Comparison of ENCODE assay signal across 8 mouse cellular contexts in genomic region chr7:16782555-16783125, GRCm38 (mm10). TPM values are rescaled to one million over a fixed set of nuclear protein-coding genes. Genes with fewer than 3 reads are reported as not detected.
DNase-seq lines count a peak whose midpoint lies in the region; ATAC-seq lines count a peak whose summit lies in the region.

No protein-coding gene starts in this region.

- peaks cover 30% of the 10 kb centered on the region for H3K4me1 ChIP-seq in limb, embryonic 13.5 days
- H3K4me1 ChIP-seq in neural tube, embryonic 13.5 days (replicated peaks): peaks cover 41% of the 10 kb centered on the region

- 0 out of 2 replicates have a peak, but pooled peaks have one; percentile 3 for ATAC-seq in erythroblast, adult 5-6 weeks (replicated peaks; ENCODE audit: low FRiP score, poor library complexity, severe bottlenecking)
- no peak for ATAC-seq in limb, embryonic 13.5 days (ENCODE audit: low FRiP score, low read depth)
- no peak for ATAC-seq in neural tube, embryonic 13.5 days (ENCODE audit: low read depth)

- H3K9me3 ChIP-seq in limb, embryonic 13.5 days: no peaks in the 10 kb centered on the region
- no peaks in the 10 kb centered on the region for H3K9me3 ChIP-seq in neural tube, embryonic 13.5 days

- H3K9ac ChIP-seq in limb, embryonic 13.5 days: peak overlapping the region; percentile 82
- peak overlapping the region; percentile 70 for H3K9ac ChIP-seq in neural tube, embryonic 13.5 days

- peak; percentile 30 for DNase-seq in thymus, postnatal 14 days
- no peak for DNase-seq in thymus, postnatal 36 days
- DNase-seq in adrenal gland, adult 2 months: no peak
- no peak for DNase-seq in urinary bladder, postnatal 36 days (ENCODE audit: low spot score in 2 of 2)
- no peak for DNase-seq in left cerebral cortex, adult 9 months (ENCODE audit: low spot score in 2 of 2)

- H3K36me3 ChIP-seq in limb, embryonic 13.5 days: peaks cover 12% of the 10 kb centered on the region
- H3K36me3 ChIP-seq in neural tube, embryonic 13.5 days: no peaks in the 10 kb centered on the region

- H3K27me3 ChIP-seq in limb, embryonic 13.5 days: no peaks in the 10 kb centered on the region
- H3K27me3 ChIP-seq in neural tube, embryonic 13.5 days: peaks cover 14% of the 10 kb centered on the region

- no peak overlapping the region for H3K27ac ChIP-seq in limb, embryonic 13.5 days
- H3K27ac ChIP-seq in neural tube, embryonic 13.5 days (replicated peaks): no peak overlapping the region

- peak overlapping the region; percentile 100 for H3K4me2 ChIP-seq in limb, embryonic 13.5 days (replicated peaks)
- H3K4me2 ChIP-seq in neural tube, embryonic 13.5 days: peak overlapping the region; percentile 97

- peak overlapping the region; percentile 67 for H3K4me3 ChIP-seq in limb, embryonic 13.5 days
- peak overlapping the region; percentile 52 for H3K4me3 ChIP-seq in neural tube, embryonic 13.5 days

- 5% methylated on average over 11 of the region's 11 CpGs for WGBS in limb, embryonic 13.5 days
- 6% methylated on average over 11 of the region's 11 CpGs for WGBS in neural tube, embryonic 13.5 days

RNA-seq across cellular contexts. Expression of gene Slc1a5, which starts 1.5 kb away (rescaled TPM):
- 655 and 701 TPM in 2 replicates for total RNA-seq in erythroblast, adult 5-6 weeks (2015; ENCODE audit: low replicate concordance)
- total RNA-seq in erythroblast, adult 5-6 weeks (2017; ENCODE audit: low replicate concordance): 713 and 810 TPM in 2 replicates
- 33.1 and 35.5 TPM in 2 replicates for polyA plus RNA-seq in limb, embryonic 13.5 days (2015; fragmentation: Nextera tagmentation; extraction: Ambion mirVana)
- polyA plus RNA-seq in neural tube, embryonic 13.5 days (2015; fragmentation: Nextera tagmentation; extraction: Ambion mirVana): 8.8 and 9.0 TPM in 2 replicates
- total RNA-seq in adrenal gland, adult 2 months (2021): 100 to 1,000 TPM; 144 to 291 TPM
- polyA plus RNA-seq in adrenal gland, adult 2 months (2012; rRNA removed): 220 and 344 TPM in 2 replicates

RNA-seq across cellular contexts. Expression of gene Strn4, which starts 33.0 kb away (rescaled TPM):
- 21.5 and 22.4 TPM in 2 replicates for total RNA-seq in erythroblast, adult 5-6 weeks (2015; ENCODE audit: low replicate concordance)
- 34.3 and 69.7 TPM in 2 replicates for total RNA-seq in erythroblast, adult 5-6 weeks (2017; ENCODE audit: low replicate concordance)
- 117 and 124 TPM in 2 replicates for polyA plus RNA-seq in limb, embryonic 13.5 days (2015; fragmentation: Nextera tagmentation; extraction: Ambion mirVana)
- polyA plus RNA-seq in neural tube, embryonic 13.5 days (2015; fragmentation: Nextera tagmentation; extraction: Ambion mirVana): 155 and 174 TPM in 2 replicates
- 10 to 100 TPM; 58.9 to 64.1 TPM for total RNA-seq in adrenal gland, adult 2 months (2021)
- 121 and 138 TPM in 2 replicates for polyA plus RNA-seq in adrenal gland, adult 2 months (2012; rRNA removed)

RNA-seq across cellular contexts. Expression of gene Fkrp, which starts 33.9 kb away (rescaled TPM):
- 2.5 and 4.2 TPM in 2 replicates for total RNA-seq in erythroblast, adult 5-6 weeks (2015; ENCODE audit: low replicate concordance)
- 3.1 and 8.0 TPM in 2 replicates for total RNA-seq in erythroblast, adult 5-6 weeks (2017; ENCODE audit: low replicate concordance)
- polyA plus RNA-seq in limb, embryonic 13.5 days (2015; fragmentation: Nextera tagmentation; extraction: Ambion mirVana): 32.4 and 33.3 TPM in 2 replicates
- 40.0 and 45.9 TPM in 2 replicates for polyA plus RNA-seq in neural tube, embryonic 13.5 days (2015; fragmentation: Nextera tagmentation; extraction: Ambion mirVana)
- total RNA-seq in adrenal gland, adult 2 months (2021): 10 to 100 TPM; 23.9 to 29.5 TPM
- polyA plus RNA-seq in adrenal gland, adult 2 months (2012; rRNA removed): 46.3 and 49.6 TPM in 2 replicates

RNA-seq across cellular contexts. Expression of gene Ap2s1, which starts 44.4 kb away (rescaled TPM):
- total RNA-seq in erythroblast, adult 5-6 weeks (2015; ENCODE audit: low replicate concordance): 46.5 and 57.5 TPM in 2 replicates
- total RNA-seq in erythroblast, adult 5-6 weeks (2017; ENCODE audit: low replicate concordance): 19.8 and 25.9 TPM in 2 replicates
- polyA plus RNA-seq in limb, embryonic 13.5 days (2015; fragmentation: Nextera tagmentation; extraction: Ambion mirVana): 243 and 265 TPM in 2 replicates
- polyA plus RNA-seq in neural tube, embryonic 13.5 days (2015; fragmentation: Nextera tagmentation; extraction: Ambion mirVana): 372 and 378 TPM in 2 replicates
- 100 to 1,000 TPM; 138 to 139 TPM for total RNA-seq in adrenal gland, adult 2 months (2021)
- 331 and 352 TPM in 2 replicates for polyA plus RNA-seq in adrenal gland, adult 2 months (2012; rRNA removed)
